Mouse (Mus musculus) heart, embryonic 14.5 days (tissue): ENCODE data around the gene Hs2st1. TPM values are rescaled to one million over a fixed set of nuclear protein-coding genes. Genes with fewer than 3 reads are reported as not detected.

Experiments
- ATAC-seq: fragments of 200-750 bp; cut with Nextera tagmentation; 2 replicates; pipeline ENCODE4 v1.8.0; 2017; ENCODE audit warnings: low read depth, moderate TSS enrichment; ENCODE audit not compliant: insufficient number of reproducible peaks, insufficient read depth, low FRiP score
- H3K27ac ChIP-seq, 2 experiments: fragments of 200-500 bp in 1 of 2; fragments of 300-500 bp in 1 of 2; sonication (generic) in 1 of 2; replicated peaks in 1 of 2; 2 replicates each; pipeline ENCODE4 v1.5.1; 2012 to 2014; ENCODE audit warnings: low read depth in 2 of 2, low read length in 2 of 2, control low read depth in 1 of 2, mild to moderate bottlenecking in 1 of 2, mixed read lengths in 1 of 2; ENCODE audit not compliant: control insufficient read depth in 1 of 2, insufficient read depth in 1 of 2
- H3K27me3 ChIP-seq: fragments of 300-500 bp; sonication (generic); 2 replicates; pipeline ENCODE4 v1.6.1; 2014; ENCODE audit warnings: mild to moderate bottlenecking, low read length, control low read depth; ENCODE audit not compliant: control insufficient read depth, insufficient read depth
- H3K36me3 ChIP-seq: fragments of 300-500 bp; sonication (generic); 2 replicates; pipeline ENCODE4 v1.6.1; 2014; ENCODE audit warnings: mild to moderate bottlenecking, control low read depth, low read length, mixed read lengths; ENCODE audit not compliant: control insufficient read depth, insufficient read depth
- H3K4me1 ChIP-seq, 2 experiments: fragments of 200-500 bp in 1 of 2; fragments of 300-500 bp in 1 of 2; sonication (generic) in 1 of 2; 2 replicates each; pipeline ENCODE4 v1.6.1; 2012 to 2014; ENCODE audit warnings: low read length in 2 of 2, control low read depth in 1 of 2, mixed read lengths in 1 of 2; ENCODE audit not compliant: control insufficient read depth in 2 of 2, insufficient read depth in 2 of 2
- H3K4me2 ChIP-seq: fragments of 300-500 bp; sonication (generic); 2 replicates; pipeline ENCODE4 v1.6.1; 2014; ENCODE audit warnings: mild to moderate bottlenecking, low read length
- H3K4me3 ChIP-seq, 2 experiments: fragments of 200-500 bp in 1 of 2; fragments of 300-500 bp in 1 of 2; sonication (generic) in 1 of 2; 2 replicates each; pipeline ENCODE4 v1.5.1; 2012 to 2014; ENCODE audit warnings: low read length in 2 of 2, mild to moderate bottlenecking in 2 of 2, control low read depth in 1 of 2, low read depth in 1 of 2, moderate library complexity in 1 of 2; ENCODE audit not compliant: control insufficient read depth in 1 of 2, insufficient read depth in 1 of 2
- H3K9ac ChIP-seq: fragments of 300-500 bp; sonication (generic); 2 replicates; pipeline ENCODE4 v1.6.1; 2014; ENCODE audit warnings: mild to moderate bottlenecking, low read length
- H3K9me3 ChIP-seq: fragments of 300-500 bp; sonication (generic); 2 replicates; pipeline ENCODE4 v1.6.1; 2016; ENCODE audit warnings: low read length, control low read depth; ENCODE audit not compliant: control insufficient read depth
- WGBS: fragments of 180-500 bp; shearing (Covaris S2); extraction: QIAGEN DNeasy Blood & Tissue Kit; methylation state at CpG from one replicate; pipeline ENCODE4 v1.1.7; 2014; 5-methylcytosine and 5-hydroxymethylcytosine counted together
- polyA plus RNA-seq: library from polyadenylated mRNA; unstranded; fragments of >200 nt; fragmentation: Nextera tagmentation; extraction: Ambion mirVana; gene quantifications from 2 replicates; pipeline ENCODE4 v1.2.1, GENCODE M21; 2014

Gene Hs2st1
- polyA plus RNA-seq, 1 experiment from 2014 or later = 8.6 TPM

DNA sequence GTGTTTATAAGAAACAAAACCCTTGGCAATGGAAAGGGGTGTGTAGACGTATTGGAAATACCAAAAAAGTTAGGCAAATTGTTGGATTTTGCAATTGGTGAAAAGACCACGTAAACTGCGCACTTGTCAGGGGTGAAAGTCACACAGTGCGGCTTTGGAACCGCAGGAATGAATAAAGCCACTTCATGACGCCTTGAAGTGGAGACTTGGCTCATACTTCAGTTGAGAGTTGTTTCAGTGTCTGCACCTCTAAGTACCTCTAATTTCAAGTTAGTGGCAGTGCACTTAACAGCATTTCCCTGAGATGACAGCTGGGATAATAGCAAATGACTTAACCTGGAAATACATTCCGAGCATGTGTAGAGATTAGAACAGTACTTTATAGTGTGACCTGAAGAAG lies 4.3 kb upstream of the Hs2st1 start:
- WGBS = 69% methylated on average over 7 of the region's 7 CpGs
- Histone ChIP-seq H3K27ac (no peak overlapping the region), H3K27me3 (no peaks in the 10 kb centered on the region), H3K36me3 (peaks cover 57% of the 10 kb centered on the region), H3K9me3 (no peaks in the 10 kb centered on the region), H3K9ac (no peak overlapping the region), H3K4me1 (peaks cover 7 to 27% of the 10 kb centered on the region in 2 experiments), H3K4me3 (no peak overlapping the region), H3K4me2 (no peak overlapping the region)
- no peak for ATAC-seq

DNA sequence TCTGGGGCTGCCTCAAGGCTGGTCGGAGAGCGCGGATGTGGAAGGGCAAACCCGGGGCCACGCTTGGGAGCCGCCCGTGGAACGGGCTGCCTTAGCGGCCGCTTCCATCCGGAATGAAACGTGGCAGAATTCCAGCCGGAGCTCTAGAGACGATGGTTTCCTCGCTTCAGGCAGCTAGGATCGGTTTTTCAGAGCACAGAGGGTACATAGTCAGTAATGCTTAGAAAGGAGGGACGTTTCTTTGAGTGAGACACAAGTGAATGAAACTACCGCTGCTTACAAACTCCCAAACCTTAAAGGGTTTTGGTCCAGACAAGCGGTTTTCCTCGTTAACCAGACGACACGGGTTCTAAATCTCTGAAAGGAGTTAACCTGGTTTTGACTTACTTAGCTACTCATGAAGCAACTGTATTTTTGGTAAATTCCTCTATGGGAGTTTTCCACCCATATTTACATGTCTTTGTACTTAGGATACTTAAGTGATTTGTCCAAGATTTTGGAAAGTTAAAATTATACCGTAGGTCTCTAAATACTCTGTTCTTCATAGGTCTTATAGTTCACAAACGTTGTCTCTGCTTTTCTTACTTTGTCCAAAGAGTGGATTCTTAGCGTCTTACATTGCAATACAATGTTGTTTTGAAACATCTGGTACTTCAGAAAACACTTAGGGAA lies 971 bp upstream of the Hs2st1 start:
- 1% methylated on average over 25 of the region's 25 CpGs for WGBS
- no peaks in the 10 kb centered on the region for H3K27me3 ChIP-seq
- H3K4me3 ChIP-seq = peak overlapping the region; percentile 82 to 92
- no peak for ATAC-seq
- peak overlapping the region; percentile 71 for H3K4me2 ChIP-seq
- H3K4me1 ChIP-seq = peaks cover 7 to 32% of the 10 kb centered on the region in 2 experiments
- H3K9ac ChIP-seq = peak overlapping the region; percentile 93
- H3K9me3 ChIP-seq = no peaks in the 10 kb centered on the region
- H3K36me3 ChIP-seq = peaks cover 31% of the 10 kb centered on the region
- H3K27ac ChIP-seq = peak overlapping the region; percentile 90 to 98

DNA sequence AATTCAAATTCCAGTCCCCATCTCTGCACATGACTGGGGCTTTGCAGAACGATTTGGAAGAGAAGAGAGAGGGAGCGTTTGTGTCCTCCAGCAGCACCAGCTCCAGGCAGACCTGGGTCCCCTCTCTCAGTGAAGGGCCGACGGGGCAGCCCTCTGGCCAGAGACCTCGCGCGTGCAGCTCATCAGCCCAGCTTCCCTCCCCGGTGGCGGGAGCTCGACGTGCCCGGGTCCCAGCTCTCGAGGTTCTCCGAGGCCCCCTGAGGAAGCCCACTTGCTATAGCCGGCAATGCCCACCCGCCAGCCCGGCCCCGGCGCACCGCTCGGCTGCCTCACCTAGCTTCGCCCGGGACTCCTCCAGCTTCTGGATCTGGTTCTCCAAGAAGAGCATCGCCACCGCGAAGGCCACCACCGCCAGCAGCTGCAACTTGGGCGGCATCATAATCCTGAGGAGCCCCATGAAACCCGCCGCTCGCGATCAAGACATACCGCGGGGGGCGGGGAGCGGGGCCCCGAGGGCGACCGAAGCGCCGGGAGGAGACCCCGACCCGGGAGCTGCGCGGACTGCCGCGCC lies 495 bp downstream of the Hs2st1 start:
- peaks cover 22% of the 10 kb centered on the region for H3K36me3 ChIP-seq
- H3K4me2 ChIP-seq = peak overlapping the region; percentile 85
- H3K27me3 ChIP-seq = no peaks in the 10 kb centered on the region
- peak overlapping the region; percentile 78 to 83 for H3K27ac ChIP-seq
- ATAC-seq = peak; percentile 27; the same call in 1 of the 2 replicates
- H3K9me3 ChIP-seq = no peaks in the 10 kb centered on the region
- WGBS = under 1% methylated on average over 39 of the region's 47 CpGs
- H3K9ac ChIP-seq = peak overlapping the region; percentile 92
- H3K4me1 ChIP-seq = peaks cover 7 to 37% of the 10 kb centered on the region in 2 experiments
- H3K4me3 ChIP-seq = peak overlapping the region; percentile 82 to 97

DNA sequence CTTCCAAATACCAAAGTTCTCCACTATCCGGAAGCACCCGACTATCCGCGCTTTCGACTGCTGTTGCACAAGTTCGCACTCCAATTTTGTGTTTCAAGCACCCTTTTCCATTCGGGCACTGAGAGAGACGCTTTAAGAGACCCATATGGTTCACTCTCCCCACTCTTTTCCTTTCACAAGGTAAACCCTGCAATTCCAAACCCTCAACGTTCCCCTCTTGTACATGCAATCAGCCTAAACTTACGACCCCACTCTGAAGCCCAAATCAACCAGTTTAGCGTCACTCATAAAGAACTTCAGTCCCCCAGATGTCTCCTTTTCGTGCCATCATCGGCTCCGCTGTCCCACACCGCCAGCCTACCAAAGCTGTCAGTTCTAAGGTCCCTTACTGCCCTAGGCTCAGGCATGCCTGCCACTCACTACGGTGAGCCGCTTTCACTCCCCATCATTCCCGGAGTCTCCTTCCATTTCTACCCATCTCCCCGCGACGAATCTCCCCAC lies 1.1 kb downstream of the Hs2st1 start:
- no peaks in the 10 kb centered on the region for H3K9me3 ChIP-seq
- H3K27ac ChIP-seq = peak overlapping the region in 1 of 2 experiments; percentile 83; a peak in 2 of 4 replicates
- peak overlapping the region; percentile 92 for H3K9ac ChIP-seq
- H3K27me3 ChIP-seq = no peaks in the 10 kb centered on the region
- peak overlapping the region; percentile 85 for H3K4me2 ChIP-seq
- WGBS = under 1% methylated on average over 21 of the region's 21 CpGs
- peaks cover 4 to 35% of the 10 kb centered on the region in 2 experiments for H3K4me1 ChIP-seq
- ATAC-seq = no peak
- peak overlapping the region; percentile 82 to 97 for H3K4me3 ChIP-seq
- peaks cover 18% of the 10 kb centered on the region for H3K36me3 ChIP-seq

DNA sequence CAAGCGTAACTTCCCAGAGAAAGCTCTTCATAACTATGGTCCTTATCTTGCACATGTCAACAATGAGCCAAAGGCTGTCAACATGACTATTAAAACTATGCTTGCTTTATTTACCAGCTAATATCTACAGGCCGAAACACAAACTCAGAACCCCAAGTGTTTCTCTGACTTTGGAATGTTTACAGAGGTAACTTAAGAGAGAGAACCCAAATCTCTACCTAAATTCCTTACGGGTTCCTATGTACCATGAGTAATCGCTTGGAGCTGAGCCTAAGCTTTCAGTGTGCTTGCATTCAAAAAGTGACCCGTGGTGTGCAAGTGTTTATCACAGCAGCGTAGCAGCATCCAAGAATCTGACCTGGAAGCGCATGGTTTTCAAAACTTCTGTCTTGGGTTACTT lies 4.8 kb downstream of the Hs2st1 start:
- Histone ChIP-seq H3K27me3 (no peaks in the 10 kb centered on the region), H3K4me3 (no peak overlapping the region), H3K9me3 (no peaks in the 10 kb centered on the region), H3K27ac (no peak overlapping the region), H3K4me1 (peaks cover 2 to 23% of the 10 kb centered on the region in 2 experiments; a peak in 3 of 4 replicates), H3K4me2 (no peak overlapping the region), H3K36me3 (no peaks in the 10 kb centered on the region), H3K9ac (no peak overlapping the region)
- no peak for ATAC-seq
- WGBS = 62% methylated on average over 7 of the region's 7 CpGs

DNA sequence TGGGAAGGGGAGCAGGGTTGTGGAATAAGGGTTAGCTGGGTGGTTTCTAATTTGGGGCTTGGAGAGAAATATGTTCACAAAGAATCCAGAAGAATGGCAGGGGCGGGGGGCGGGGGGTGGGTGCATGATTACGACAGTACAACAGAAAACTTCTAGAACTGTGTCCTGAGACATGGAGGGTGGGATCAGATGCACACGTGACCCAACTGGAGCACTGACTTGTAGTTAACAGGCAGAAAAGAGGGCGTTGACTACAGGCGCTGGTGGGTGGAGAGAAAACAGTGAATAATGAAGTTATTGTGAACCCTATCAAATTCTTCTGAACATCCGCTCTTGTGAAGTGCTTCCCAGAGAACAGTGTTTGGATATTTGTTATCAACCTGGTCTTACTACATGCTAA lies 6.1 kb downstream of the Hs2st1 start:
- no peaks in the 10 kb centered on the region for H3K36me3 ChIP-seq
- no peak overlapping the region for H3K4me3 ChIP-seq
- H3K4me1 ChIP-seq = peaks cover 2 to 23% of the 10 kb centered on the region in 2 experiments; a peak in 3 of 4 replicates
- no peaks in the 10 kb centered on the region for H3K27me3 ChIP-seq
- WGBS = 76% methylated on average over 7 of the region's 7 CpGs
- no peak overlapping the region for H3K27ac ChIP-seq
- H3K9me3 ChIP-seq = no peaks in the 10 kb centered on the region
- H3K4me2 ChIP-seq = no peak overlapping the region
- no peak for ATAC-seq
- no peak overlapping the region for H3K9ac ChIP-seq

DNA sequence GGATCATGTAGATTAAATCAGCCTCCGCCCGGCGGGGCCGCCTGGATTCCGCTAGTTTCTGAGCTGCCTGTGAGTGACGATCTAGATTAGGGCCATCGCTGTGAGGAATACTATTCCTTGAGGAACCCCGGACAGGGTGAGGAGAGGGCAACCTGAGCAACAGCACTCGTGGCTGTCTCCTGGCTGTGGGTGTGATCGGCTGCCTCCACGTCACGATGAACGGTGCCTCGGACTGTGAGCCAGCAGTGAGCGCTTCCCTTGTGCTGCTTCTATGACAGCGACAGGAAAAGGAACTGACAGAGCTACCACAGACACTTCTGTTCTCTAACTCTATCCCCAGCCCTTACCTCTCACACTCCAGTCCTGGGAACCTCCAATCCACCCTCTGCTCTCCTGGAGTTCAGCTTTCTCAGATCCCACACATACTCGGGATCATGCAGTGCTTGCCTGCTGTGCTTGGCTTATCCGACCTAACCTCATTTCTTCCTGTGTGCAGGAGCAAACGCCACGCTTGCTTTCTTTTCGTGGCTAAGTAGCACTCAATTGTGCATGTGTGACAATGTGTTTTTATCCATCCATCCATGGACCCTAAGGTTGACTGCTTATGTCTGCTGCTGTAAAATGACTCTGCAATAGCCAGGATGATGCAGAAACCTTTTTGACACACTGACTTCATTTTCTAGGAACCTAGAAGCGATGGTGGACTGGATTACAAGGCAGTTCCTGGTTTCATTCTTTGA lies 8.3 kb downstream of the Hs2st1 start:
- Histone ChIP-seq H3K27me3 (no peaks in the 10 kb centered on the region), H3K9me3 (no peaks in the 10 kb centered on the region), H3K4me3 (peak overlapping the region; percentile 6 to 21; a peak in 2 of 4 replicates), H3K4me1 (peaks cover 10 to 27% of the 10 kb centered on the region in 2 experiments), H3K9ac (peak overlapping the region; percentile 49), H3K36me3 (no peaks in the 10 kb centered on the region), H3K27ac (no peak overlapping the region), H3K4me2 (peak overlapping the region; percentile 55)
- no peak for ATAC-seq
- 37% methylated on average over 22 of the region's 22 CpGs for WGBS
